Mouse (Mus musculus): Measurements from ENCODE around the gene Mta3.
"Not testable (repeated sequence)": the region's sequence is repeated elsewhere in the genome, so short reads cannot be mapped to it uniquely, and the experiment has no call there.

The Mta3 gene

GRCm38 (mm10) chr17:83849717-83850116 is 143.8 kb downstream of the Mta3 start:
- DNase-seq (ENCODE audit: low spot score): no peak

DNA sequence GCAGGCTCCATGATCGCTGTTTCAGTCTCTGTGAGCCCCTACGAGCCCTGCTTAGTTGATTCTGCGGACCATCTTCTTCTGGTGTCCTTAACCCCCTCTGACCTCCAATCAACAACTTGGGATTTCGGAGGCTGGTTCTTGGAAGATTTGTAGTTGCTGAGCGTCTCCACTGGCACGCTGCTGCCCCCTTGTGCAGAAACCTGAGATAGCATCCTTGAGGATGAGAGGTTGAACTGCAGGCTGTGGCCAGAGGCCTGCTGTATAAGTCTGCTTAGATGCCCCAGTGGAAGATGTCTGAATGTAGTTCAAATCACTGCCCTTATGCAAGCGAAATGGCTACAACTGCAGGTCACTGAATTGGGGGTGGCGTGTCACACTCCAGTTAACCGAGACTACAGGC is 144.5 kb downstream of the Mta3 start:
- peak; percentile 72 for DNase-seq (ENCODE audit: low spot score)

- no peak for DNase-seq (ENCODE audit: low spot score)
These were observed 144.9 kb downstream of the Mta3 start for GRCm38 (mm10) chr17:83850864-83851263.

DNA sequence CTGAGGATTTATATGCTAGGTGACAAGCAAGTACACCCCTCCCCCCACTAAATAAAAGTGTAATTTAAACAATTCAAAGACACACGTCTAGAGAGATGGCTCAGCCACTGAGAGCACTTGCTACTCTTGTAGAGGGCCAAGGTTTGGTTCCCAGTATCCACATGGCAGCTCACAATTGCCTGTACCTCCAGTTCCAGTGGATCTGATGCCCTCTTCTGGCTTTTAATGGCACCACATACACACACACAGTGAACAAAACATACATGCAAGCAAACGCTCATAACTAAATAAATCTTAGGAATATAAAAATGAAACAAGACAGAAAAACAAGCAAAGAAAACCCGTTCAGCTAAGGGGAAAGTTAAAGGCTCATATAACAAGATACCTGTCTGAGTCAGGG is 147.9 kb downstream of the Mta3 start:
- no peak for DNase-seq (ENCODE audit: low spot score)

DNA sequence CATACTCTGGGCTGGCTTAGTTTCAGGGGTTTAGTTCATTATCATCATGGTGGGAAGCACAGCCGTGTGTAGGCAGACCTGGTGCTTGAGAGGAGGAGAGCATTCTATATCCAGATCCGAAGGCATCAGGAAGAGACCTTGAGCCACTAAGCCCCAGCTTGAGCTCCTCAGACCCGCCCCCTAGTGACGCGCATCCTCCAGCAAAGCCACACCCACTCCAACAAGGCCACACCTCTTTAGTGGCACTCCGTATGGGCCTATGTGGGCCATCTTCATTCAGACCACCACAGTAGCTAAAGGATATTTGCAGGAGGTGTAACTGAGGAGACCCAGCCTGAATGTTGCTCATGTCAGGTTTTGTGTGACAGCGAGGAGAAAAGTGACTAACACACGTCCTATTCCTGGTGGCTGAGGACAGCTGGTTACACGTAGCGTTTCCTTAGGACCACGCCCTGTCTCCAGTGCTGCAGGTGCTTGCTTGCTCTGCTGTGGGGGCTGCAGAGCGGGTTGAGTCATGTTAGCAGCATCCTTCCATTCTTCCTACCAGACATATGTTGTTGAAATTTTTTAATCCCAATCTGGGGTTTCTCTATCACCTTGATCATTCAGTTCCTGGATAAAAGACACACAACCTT is 148.4 kb downstream of the Mta3 start:
- peak; percentile 32 for DNase-seq (ENCODE audit: low spot score)

GRCm38 (mm10) chr17:83858413-83858812 is 152.4 kb downstream of the Mta3 start:
- no peak for DNase-seq (ENCODE audit: low spot score)

GRCm38 (mm10) chr17:83859639-83860038 is 153.7 kb downstream of the Mta3 start:
- DNase-seq (ENCODE audit: low spot score): no peak

GRCm38 (mm10) chr17:83860224-83860623 is 154.3 kb downstream of the Mta3 start:
- no peak for DNase-seq (ENCODE audit: low spot score)

DNA sequence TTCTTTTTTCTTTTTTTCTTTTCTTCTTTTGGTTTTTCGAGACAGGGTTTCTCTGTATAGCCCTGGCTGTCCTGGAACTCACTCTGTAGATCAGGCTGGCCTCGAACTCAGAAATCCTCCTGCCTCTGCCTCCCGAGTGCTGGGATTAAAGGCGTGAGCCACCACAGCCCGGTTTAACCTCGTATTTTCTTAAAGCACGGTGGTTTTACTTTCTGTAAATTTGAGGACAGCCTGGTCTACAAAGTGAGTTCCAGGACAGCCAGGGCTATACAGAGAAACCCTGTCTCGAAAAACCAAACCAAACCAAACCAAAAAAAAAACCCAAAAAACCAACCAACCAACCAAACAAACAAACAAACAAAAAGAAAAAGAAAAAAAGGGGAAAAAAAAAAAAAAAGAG is 155.0 kb downstream of the Mta3 start:
- DNase-seq (ENCODE audit: low spot score): not testable (repeated sequence)

GRCm38 (mm10) chr17:83861444-83862133 is 155.6 kb downstream of the Mta3 start:
- DNase-seq (ENCODE audit: low spot score): peak; percentile 94

DNA sequence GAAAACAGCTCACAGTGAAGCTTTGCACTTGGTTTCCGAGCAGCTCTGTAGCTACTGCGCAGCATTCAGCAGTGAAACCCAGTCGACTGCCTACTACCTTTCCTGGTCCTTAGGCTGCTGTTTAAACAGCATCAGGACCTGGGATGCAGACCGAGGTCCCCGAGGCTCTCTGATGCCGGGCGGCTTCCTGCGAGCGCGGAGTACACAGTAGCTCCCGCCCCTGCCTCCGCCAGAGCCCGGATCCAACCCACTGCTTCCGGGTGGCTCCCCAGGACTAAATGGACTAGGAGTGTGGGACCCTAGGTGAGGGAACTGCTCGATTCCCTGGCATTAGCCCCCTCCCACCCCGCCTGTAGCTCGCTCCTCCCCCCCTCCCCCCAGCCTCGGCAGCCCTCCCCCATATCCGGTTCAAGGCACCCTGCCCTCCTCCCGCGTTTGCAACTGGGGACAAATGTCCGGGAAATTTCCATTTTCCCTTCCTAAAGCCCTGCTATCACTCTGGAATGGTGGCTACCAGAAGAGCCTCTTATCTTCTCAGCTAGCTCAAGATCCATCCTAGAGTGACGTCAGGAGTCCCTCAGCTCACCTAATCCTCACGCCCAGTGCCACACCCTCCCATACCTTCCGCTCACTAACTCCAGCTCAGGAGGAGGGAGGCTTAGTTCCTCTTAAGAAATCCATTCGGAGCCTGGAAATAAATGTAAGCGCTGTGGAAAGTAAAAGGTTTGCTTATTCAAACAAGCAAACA is 156.3 kb downstream of the Mta3 start:
- DNase-seq (ENCODE audit: low spot score): peak; percentile 62

DNA sequence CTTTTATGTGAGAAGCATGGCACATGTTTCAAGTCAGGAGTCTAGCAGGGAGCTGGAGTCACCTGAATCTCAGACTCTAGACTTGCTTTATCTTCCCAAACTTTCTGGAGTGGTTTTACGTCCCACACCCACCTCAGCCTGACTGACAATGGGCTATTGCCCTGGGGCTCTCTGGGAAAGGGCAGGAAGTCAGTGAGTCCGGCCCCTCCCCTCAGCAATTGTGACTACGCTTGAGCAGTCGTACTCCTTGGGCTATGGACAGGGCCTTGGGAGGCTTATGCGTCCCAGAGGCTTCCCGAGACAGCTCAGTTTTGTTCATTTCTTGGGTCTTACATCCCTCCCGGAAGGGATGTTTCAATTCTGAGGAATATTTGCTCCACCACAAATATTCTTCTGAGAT is 159.4 kb downstream of the Mta3 start:
- no peak for DNase-seq (ENCODE audit: low spot score)

- DNase-seq (ENCODE audit: low spot score): no peak
These were observed 160.6 kb downstream of the Mta3 start for GRCm38 (mm10) chr17:83866582-83866981.

- no peak for DNase-seq (ENCODE audit: low spot score)
These were observed 164.4 kb downstream of the Mta3 start for GRCm38 (mm10) chr17:83870385-83870784.

Data from T-cell, adult 2 months (primary cell).